Mouse (Mus musculus): ENCODE results near the gene Npy.

GRCm38 (mm10) chr6:49867571-49867970 is 45.1 kb downstream of the Npy start:
- TF ChIP-seq POLR2A (IDR thresholded peaks at IDR 0.05; ENCODE audit: insufficient read depth, low read length) (no peak), CTCF (IDR thresholded peaks at IDR 0.05; ENCODE audit: low read depth, low read length) (no peak)

All from ES-Bruce4 (cell line).